Mouse (Mus musculus) MEL-GATA-1-ER (cell line): ENCODE data around the gene Acvr1b.

Source experiments
- DNase-seq: peaks from one replicate; pipeline ENCODE4 v3.0.0-alpha.2; 2012; ENCODE audit warnings: low read depth; ENCODE audit errors: extremely low read depth

Gene Acvr1b

GRCm38 (mm10) chr15:101146100-101146965, 27.5 kb upstream of the Acvr1b start:
- no peak for DNase-seq

DNA sequence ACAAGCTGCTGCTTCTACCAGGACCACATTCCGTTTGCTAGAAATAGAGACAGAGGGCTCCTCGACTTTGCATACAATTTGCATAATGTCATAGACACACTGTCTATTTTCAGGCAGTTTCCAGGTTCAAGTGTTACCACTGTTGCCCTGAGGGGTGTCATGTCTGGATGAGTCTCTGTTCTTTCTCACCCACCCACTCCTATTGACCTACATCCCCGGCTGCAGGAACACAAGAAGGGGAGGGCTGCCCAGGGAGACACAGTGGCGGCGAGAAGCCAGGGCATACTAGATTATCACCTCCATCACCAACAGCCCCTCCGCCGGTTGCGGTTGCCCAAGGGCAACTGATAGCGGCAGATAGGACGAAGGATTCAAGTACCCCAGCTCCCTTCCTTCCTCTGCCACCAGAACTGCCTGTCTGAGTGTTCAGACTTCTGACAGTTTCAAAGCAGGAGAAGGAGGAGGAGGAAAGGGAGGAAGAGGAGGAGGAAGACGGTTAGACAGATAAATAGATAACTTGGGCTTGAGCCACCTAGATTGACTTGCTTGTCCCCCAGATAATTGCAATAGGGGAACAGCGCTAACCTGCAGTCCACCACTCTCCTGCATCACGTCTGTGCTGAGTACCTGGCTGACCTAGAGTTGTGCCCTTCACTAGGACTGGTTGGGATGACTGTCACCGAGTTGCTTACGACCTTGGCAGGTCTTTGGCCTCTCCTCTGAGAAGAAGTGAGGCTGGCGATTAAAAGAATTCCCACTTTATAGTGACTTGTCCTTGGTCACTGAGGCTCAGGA, 26.6 kb upstream of the Acvr1b start:
- DNase-seq: peak; percentile 71

DNA sequence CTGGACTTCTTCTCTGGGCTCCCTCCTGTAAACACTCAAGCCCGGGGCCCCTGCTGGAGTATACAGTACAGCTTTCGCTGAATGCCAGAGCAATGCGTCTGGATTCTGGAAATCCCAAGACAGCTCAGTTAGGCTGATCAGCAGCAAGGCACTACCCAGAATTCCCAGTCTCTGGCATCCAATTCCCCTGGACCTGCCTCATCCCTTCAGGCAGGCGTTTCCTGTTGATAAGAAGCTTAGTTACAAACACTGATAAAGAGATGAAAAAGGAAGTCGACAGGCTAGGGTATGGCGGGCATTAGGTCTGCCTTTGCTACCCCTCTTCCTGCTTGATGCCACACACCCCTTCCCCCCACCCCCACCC, 26.0 kb upstream of the Acvr1b start:
- DNase-seq: peak; percentile 60

GRCm38 (mm10) chr15:101148604-101149003, 25.3 kb upstream of the Acvr1b start:
- DNase-seq: no peak

DNA sequence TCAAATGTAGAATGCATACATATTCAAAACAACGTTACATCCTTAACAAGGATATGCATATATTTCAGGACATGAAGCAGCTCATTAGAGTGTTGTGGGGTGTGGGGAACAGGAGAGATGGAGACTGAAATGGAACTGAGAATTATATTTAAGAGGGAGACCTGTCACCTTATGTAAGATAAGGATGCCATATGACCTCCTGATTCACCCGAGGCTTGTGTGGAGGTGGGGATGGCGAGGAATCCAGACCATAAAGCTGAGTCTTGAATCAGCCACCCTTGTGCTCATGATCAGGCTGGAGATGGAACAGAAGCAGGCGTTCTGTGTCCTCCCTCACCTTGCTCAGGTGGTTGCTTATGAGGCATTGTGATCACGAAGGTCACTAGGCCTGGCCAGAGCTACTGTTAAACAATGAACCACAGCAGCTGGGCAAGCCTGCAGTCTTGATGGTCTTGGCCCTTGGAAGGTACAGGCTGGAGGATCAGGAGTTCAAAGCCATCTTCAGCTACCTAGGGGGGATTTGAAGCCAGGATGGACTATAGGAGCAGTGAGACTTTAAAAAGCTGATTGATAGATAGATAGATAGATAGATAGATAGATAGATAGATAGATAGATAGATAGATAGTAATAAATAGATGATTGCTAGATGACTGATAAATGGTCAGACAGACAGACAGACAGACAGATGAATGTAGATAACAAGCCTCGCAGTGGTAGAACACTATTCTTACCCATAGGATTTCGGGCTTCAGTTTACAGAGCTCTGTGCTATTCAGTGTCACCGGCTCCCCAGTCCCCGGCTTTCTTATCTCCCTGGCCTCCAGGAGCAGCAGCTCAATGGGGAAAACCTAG, 22.2 kb upstream of the Acvr1b start:
- DNase-seq: no peak

GRCm38 (mm10) chr15:101154700-101155616, 18.9 kb upstream of the Acvr1b start:
- no peak for DNase-seq

DNA sequence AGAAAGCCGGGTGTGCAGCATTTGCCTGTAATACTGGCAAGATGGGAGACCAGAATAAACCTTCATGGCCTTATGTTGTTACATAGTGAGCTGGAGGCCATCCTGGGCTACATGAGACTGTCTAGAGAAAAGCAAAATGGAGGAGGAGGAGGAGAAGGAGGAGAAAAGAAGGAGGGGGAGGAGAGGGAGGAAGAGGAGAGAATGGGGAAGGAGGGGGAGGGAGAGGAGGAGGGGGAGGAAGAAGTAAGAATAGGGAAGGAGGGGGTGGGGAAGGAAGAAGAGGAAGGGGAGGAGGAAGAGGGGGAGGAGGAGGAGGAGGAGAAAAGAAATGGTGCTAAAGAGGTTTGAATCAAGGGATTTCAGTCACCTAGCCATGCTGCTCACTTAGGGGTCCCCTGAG, 13.7 kb upstream of the Acvr1b start:
- no peak for DNase-seq

GRCm38 (mm10) chr15:101160591-101160990, 13.3 kb upstream of the Acvr1b start:
- no peak for DNase-seq

DNA sequence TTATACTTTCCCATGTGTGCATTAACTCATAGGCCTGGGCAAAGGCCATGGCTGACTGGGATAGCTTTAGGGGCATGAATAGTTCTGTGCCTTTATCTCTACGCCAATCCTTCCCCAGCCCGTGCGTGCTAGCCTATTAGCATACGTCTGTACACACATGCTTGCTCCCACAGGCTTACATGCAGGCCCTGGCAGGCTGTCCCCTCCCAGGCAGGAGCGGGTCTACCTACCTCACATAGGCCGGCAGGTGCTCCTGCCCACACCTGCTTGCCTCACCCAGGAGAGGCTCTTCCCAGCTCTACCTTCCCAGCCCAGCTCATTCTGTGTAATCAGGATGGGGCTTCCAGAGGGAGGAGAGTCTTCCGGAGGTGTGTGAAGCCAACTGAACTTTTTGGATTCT, 12.3 kb upstream of the Acvr1b start:
- DNase-seq: no peak

GRCm38 (mm10) chr15:101163056-101163458, 10.8 kb upstream of the Acvr1b start:
- no peak for DNase-seq

- DNase-seq: no peak
Measured at GRCm38 (mm10) chr15:101163854-101164253, 10.0 kb upstream of the Acvr1b start.

DNA sequence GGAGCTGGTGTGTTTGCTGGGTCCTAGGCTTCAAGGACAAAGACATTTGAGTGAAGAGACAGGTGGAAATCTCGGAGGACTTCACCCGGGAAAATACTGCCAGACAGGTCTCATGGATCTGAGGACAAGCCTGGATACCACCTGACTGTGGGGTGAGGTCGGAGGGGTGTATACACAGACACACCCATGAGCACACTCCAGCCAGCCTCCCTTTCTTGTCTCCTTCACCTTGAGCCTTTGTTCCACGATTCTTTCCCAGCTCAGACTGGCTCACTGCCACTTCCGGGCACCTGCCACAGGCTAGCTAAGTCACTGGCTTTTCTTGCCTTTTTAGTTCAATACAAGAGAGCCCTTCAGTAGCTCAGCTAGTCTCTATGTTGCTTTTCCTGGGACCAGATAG, 9.6 kb upstream of the Acvr1b start:
- DNase-seq: no peak

- no peak for DNase-seq
Measured at GRCm38 (mm10) chr15:101165658-101166437, 8.0 kb upstream of the Acvr1b start.

DNA sequence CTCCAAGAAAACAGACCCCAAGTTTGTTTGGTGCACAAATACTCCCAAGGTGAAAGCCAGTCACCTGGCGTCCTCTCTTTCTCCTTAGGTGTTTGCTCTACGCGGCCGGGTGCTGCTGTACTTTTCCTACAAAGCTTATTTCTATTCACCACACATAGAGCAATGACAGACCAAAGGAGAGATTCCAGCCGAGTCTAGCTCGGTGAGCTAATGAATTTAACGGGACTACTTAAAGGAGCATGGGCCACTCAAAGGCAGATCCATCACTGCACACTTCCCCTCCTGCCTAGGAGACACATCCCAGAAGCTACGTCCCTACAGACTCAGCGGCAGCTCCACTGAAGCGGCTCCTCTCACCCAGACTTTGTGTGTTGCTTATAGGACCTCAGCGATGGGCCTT, 6.3 kb upstream of the Acvr1b start:
- no peak for DNase-seq

- DNase-seq: peak; percentile 92
Measured at GRCm38 (mm10) chr15:101169910-101170309, 4.0 kb upstream of the Acvr1b start.

DNA sequence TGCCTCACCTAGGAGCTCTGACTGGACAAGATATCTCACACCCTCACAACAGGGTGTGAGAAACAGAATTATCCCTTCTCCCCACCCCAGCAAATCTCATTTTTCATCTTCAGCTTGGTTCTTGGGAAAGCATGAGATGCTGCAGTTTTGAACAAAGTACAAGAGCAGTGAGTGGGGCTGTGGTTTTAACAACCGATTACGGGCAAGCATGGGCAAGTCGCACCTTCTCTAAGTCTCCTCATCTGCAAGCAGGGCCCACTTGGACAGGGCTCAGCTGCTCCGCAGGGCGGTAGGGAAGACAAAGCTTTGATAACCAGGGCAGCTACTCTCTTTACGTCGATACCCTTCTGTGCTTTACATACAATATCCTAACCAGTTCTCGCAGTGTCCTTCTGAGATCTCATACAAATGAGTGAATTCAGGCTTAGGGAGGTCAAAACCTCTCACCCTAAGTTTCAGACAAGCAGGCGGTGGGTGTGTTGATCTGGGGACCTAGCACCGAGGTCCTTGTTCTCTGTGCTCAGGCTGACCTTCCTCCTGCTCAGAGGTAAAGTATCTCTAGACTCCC, 3.4 kb upstream of the Acvr1b start:
- DNase-seq: no peak

GRCm38 (mm10) chr15:101171272-101171671, 2.6 kb upstream of the Acvr1b start:
- no peak for DNase-seq

DNA sequence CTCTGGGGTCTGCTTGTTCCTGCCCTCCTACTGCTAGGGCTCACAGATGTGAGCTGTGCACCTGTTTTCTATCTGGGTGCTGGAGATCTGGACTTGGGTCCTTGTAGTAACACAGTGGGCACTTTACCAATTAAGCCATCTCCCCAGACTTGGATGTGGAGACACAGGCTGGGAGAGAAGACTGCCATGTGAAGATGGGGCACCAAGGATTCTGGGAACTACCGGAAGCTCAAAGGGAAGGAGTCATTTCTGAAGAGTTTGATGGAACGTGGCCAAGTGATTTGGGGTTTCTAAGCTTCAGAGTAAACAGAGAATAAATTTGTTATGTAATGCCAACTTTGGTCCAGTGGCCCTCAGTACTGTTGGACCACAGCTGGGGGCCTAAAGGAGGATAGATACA, 1.9 kb upstream of the Acvr1b start:
- no peak for DNase-seq

DNA sequence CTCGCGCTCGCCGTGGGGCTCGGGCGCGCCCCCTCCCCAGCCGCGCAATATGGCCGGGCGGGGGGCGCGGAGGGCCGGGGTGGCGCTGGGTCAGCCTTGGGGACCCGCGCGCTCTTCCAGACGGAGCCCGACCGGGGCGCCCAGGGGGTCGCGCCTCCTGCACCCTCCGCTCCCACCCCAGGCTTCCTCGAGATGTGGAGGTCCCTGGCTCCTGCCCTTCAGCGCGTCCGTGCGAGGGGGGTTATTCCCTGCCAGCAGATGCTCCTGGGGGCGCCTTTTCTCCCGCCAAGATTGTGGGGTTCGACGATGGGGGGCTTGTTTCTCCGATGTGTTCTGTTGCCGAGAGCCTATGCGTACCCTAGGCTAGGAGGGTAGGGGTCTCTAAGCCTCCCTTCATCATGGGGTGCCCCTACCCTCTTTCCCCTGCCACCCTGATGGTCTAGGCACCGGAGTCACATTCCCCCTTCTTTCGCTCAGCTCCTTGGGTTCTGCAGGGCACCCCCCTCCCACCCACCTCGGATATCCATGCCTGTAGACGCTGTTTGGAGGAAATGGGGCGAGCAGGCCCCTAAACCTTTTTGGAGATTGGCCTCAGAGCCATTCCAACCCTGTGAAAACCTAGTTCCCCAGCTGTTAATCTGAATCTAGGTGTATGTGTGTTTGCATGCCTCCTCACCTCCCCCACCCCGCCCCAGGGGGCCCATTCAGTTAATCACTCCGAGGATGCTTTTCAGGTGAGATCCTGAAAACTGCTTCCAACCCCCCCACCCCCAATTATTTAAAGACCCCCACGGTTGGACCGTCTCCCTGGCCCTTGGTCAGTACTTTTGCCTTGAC, 645 bp downstream of the Acvr1b start:
- no peak for DNase-seq
